Mouse (Mus musculus) retina, adult 2 months (tissue): ENCODE measurements at regions not wholly inside any gene's neighbourhood (a gene's known extent, or its start where the extent isn't known, plus 50 kb on each side); places are given as distances from the start of the nearest gene placed in this dataset.

Experiments
- DNase-seq: peaks from one replicate; pipeline ENCODE4 v3.0.0-alpha.2; 2012; ENCODE audit warnings: low read depth, low spot score

DNA sequence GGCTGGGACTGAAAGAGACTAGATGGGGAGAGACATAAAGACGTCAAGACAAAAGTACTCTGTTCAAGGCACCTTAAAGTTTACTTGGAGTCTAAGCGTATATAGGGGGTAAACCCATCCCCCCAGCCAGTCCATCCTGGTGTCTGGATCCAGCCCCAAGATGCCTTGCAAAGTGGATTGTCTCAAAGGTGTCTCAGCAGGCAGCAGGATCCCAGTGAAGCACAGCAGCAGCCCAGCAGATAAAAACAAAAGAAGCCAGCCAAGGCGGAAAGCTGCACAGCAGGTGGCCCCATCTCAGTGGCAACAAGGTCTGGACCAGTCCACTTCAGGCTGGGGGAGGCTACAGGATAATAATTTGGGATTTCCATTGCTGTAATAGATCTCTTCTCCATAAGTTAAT, 72.0 kb upstream of the Col5a2 start:
- DNase-seq, result no peak

- no peak for DNase-seq
Observed at GRCm38 (mm10) chr1:45580466-45580865, 77.4 kb upstream of the Col5a2 start.

DNA sequence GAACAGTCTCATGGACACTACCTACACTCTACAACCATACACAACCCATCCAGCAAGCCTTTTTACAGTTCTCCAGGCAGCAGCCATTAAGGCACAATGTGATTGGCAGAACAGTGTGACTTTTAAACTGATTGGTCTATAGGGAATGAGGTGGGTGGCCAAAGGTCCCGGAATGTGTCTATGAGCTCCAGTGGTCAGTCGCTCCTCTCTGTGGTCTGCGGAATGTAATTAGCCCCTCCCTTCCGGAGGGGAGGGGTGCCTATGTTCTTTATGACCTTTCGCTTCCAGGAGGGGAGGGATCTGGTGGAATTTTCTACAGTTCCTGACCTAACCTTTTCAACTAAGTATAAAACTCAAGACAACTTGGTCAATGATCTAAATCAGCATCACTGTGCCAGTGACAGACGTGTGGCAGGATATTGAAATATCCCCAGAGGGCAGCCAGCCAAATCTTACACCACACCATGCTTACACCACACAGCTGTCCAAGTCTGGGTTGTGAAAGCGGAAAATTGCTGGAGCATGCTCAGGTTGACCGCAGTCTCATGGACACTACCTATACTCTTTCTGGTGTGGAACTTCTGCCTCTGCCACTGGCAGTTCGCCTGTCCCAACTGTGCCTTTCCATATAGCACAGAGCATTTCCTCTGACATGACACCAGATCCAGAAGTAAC, 84.4 kb upstream of the Col5a2 start:
- no peak for DNase-seq

GRCm38 (mm10) chr1:45597316-45597715, 94.2 kb upstream of the Col5a2 start:
- DNase-seq, result no peak

DNA sequence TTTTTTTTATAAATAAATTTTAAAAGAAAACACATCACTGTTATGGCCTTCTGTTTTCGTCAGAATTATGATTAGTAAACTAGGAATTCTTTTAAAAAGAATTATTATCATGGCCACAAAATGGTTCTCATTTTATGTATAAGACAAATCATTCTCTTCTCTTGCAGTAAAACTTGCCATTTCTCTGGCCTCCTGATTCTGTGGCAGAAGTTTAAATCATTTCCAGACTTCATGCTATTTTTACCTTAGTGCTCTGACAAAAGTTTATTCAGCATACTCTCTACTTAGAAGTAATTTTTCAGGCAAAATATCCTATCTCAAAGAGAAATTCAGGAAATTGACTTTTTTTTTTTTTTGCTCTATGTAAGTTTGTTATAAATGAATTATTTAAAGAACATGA, 96.3 kb upstream of the Col5a2 start:
- DNase-seq, result no peak

- no peak for DNase-seq
Observed at GRCm38 (mm10) chr1:45600011-45600410, 96.9 kb upstream of the Col5a2 start.

DNA sequence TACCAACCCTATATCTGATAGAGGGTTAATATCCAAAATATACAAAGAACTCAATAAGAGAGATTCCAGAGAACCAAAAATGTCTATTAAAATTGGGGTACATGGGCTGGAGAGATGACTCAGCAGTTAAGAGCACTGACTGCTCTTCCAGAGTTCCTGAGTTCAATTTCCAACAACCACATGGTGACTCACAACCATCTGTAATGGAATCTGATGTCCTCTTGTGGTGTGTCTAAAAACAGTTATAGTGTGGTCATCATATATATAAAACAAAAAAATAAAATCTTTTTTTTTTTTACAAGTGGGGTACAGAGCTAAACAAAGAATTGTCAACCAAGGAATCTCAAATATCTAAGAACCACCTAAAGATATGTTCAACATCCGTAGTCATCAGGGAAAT, 102.5 kb upstream of the Col5a2 start:
- DNase-seq, result no peak

GRCm38 (mm10) chr1:45608316-45608715, 105.2 kb upstream of the Col5a2 start:
- DNase-seq, result no peak

DNA sequence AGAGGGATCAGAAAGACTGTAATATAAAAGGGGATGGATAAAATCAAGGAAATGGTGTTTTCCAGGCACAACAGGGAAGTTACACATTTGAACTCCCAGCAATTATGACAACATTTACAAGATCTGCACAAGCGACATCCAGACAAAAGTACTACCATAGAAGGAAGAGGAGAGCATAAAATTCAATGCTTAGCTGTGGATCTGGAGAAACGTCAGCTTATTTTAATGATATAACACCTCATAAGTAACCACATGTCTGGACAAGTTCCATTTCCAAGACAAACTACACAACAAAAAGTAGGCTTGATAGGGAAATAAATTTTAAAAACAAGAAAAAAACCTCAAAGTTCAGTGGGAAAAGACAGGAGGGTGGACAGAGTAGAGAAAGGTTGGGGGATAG, 115.9 kb upstream of the Col5a2 start:
- DNase-seq, result no peak

DNA sequence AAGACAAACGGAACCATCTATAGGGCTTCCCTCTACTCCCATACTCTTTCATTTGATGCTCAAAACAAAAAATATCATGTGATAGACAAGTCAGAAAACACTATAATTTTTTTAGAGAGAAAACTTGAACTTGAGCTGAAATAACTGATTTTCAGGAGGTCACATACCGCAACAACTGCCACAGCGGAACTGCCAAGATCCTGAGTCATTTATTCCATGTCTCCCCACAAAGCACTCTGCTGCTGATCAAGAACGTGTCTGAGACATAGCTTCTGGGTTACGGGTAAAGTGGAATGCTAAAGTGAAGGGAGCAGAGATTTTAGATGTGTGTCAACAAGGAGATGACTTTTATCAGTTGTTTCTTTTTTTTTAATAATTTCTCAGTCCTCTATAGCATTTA, 122.8 kb upstream of the Col5a2 start:
- DNase-seq, result no peak

- no peak for DNase-seq
Observed at GRCm38 (mm10) chr1:45626733-45627132, 123.7 kb upstream of the Col5a2 start.

- DNase-seq, result peak; percentile 20
Observed at GRCm38 (mm10) chr1:45627840-45628239, 124.8 kb upstream of the Col5a2 start.

DNA sequence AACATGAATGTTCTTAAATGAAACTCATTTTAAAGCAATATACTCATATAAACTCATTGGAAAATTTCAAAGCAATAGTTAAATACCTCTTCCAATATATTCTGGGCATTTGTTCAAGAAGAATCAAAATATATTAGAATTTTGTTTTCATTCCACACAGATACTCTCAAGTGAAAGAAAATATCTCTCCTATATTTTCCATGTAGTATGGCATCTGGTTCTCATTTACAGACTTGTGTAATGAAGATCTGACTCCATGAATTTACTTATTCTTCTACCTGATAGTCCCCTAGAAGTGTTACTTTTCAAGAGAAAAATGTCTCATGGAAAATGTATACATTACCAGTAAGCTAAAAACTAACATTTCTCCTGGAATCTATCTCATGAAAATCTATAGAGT, 144.2 kb upstream of the Col5a2 start:
- DNase-seq, result no peak

DNA sequence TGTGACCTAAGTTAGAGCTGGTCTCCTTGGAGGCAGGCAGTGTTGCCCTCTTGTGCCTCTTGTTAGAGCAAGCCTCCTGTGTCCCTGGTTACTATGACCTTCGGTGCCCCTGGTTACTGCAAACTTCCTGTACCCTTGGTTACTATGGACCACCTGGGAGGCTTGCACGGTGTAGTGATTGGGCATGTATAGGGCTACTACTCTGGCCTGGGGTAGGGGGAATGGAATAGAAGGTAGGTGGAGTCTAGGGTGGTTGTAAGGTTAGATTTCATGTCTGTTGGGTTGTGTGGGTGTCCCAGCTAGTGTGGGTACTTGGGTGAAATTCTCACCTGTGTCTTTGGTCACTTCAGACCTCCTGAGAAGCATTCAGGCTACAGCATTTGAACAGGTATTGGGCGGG, 141.7 kb upstream of the Wdr75 start:
- no peak for DNase-seq

DNA sequence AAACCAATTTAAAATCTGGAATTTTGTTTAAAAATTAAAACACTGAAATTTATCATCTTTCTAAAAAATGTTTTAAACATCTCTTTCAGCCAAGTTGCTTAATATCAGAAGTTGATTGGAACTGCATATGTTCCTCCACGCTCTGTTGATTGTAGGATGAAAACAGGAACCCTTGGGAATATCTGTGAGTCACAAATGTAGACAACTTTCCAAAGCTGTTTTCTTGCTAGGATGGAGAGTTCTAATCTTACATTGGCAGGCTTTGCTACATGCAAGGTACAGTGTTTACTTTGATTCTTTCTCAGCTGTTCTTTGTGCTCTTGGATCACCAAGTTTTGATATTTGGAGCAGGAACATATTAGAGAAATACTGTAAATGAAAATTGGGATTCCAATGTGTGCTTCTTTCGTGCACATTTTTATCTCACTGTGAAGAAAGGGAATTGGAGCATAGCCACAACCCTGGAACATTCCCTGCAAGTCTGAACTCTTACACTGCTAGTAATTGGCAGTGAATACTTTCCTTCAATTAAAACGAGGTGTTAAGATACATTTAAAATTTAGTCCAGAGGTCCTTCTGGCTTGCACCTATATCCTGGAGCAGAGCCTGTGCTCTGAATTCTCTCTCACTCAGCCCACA, 131.0 kb upstream of the Wdr75 start:
- DNase-seq, result no peak

DNA sequence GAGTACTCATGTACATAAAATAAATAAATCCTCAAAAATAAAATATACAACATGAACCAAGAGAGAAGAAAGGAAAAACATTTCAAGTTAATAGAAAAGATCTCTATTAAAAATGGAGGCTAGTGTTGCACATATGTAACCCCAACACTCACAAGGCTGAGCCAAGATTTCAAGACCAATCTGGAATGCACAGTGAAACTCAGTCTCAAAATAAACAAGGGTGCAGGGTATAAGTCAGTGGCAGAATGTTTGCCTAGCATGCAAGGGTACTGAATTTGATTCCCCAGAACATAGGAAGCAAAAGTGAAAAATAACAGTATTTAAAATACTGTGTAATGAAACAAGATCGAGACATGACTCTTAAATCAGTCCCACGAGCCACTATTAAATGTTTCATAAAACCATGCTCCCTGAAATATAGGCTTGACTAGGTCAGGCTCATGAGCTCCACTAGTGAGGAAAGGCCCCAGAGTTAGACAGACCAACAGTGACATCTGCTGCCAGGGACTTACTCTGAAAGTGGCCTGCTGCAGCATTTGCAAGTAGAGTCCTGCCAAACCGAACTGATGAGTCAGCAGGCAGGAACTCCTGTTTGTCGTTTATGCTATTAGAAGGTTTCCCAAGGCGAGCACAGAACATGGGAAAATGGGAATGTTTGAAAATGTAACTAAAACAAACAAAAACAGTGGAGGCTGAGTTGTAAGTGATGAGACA, 122.4 kb upstream of the Wdr75 start:
- DNase-seq, result no peak

GRCm38 (mm10) chr1:45675771-45676439, 119.1 kb upstream of the Wdr75 start:
- DNase-seq, result no peak

DNA sequence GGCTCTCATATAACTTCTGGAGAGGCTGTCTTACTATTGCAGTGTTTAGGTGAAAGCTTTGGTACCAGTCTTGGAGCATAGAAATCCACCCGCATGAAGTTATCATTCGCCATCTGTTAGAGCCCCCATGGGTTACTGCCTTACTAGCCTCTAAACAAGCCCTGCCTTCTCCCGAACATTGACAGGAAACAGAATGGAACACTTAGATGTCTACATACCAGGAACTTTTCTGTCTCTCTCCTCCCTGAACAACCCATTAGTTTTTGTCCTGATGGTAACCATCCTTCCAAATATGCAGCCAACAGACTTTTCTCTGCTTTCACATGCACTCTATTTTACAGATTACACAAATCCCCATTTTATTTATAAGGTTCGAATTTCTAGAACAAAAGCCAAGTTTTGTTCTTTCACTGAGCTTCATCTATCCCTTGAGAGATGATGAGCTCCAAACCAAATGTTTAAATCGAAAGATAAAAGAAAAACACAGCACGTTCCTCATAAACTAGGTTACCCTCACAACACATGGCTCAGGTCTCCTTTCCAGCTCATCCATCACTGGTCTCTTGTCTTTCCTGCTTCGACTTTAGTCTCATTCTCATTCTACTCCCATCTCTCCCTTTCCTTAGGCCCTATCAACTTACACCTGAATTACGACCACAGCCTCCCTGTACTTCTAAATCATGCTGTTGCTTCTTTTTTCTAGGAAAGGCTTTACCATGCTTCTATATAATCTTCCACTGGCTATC, 114.8 kb upstream of the Wdr75 start:
- DNase-seq, result no peak

- no peak for DNase-seq
Observed at GRCm38 (mm10) chr1:45700893-45701292, 94.1 kb upstream of the Wdr75 start.

- DNase-seq, result no peak
Observed at GRCm38 (mm10) chr1:45701516-45701915, 93.5 kb upstream of the Wdr75 start.

DNA sequence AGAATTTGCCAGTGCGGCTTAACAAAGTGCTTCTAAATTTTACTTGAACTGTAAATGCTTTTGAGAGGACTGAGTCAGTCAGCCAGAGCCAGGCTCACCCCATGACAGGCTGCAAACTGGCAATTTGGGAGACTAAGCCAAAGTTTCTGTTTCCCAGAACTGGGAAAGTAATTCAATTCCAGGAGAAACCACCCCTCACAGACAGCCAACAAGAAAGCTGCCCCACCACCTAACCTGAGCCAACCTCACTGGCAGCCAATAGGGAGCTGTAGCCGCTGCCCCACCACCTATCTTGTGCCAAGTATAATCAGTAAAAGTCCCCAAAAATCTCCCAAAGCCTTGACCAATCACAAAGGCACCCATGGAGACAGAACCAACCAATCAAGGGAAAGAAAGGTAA, 71.6 kb upstream of the Wdr75 start:
- DNase-seq, result no peak

DNA sequence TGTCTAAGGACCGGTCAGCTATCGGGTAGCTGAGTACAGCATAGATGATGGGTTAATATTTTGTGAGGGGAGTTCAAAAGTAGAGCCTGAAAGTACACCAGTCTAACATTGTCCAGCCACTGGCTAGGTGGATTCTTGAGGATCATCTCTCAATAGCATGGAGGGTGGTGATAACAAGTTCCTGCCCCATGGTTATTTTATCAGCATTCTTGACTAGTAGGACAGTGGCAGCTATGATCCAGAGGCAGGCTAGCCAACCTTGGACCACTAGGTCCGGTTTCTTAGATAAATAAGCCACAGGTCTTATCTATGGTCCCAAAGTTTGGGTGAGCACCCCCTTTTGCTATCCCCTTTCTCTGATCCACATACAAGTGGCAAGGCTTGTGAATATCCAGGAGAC, 62.0 kb upstream of the Wdr75 start:
- DNase-seq, result no peak
